Mouse (Mus musculus) heart, postnatal 4 days (tissue): ENCODE data around the gene Rab27a. TPM values are rescaled to one million over a fixed set of nuclear protein-coding genes. Genes with fewer than 3 reads are reported as not detected.

Experiments used
- microRNA-seq, 2 experiments: library from miRNA; unstranded; fragments of <30 nt; microRNA quantifications; one replicate each; pipeline ENCODE4 v1.2.0; 2021 to 2022
- total RNA-seq, 2 experiments: library from RNA; stranded (reverse); gene quantifications; 2 replicates each; pipeline ENCODE4 v1.2.3; 2021

Gene Rab27a
- total RNA-seq, 2 experiments from 2014 or later, result 3.4 to 3.7 TPM

Small RNA genes lying within 50 kb of the gene (microRNA-seq; reads per million reads assigned to microRNA genes)
- gene Gm27353, result 0 reads per million in 2 experiments

Other genes with a start within 250 kb of the Rab27a start
- under 1 TPM; 0.36 to 0.57 TPM for gene Prtg, start 238.0 kb upstream of the Rab27a start, total RNA-seq
- 1 to 10 TPM; 7.0 to 7.1 TPM for gene Pygo1, start 119.2 kb upstream of the Rab27a start, total RNA-seq
- under 1 TPM; 0.32 to 0.88 TPM for gene Dyx1c1, start 86.1 kb upstream of the Rab27a start, total RNA-seq
- not detected for gene Gm44503, start 86.0 kb upstream of the Rab27a start, total RNA-seq
- 1 to 10 TPM; 4.6 to 5.3 TPM for gene Ccpg1os, start 59.5 kb upstream of the Rab27a start, total RNA-seq
- gene Ccpg1, start 59.4 kb upstream of the Rab27a start, total RNA-seq, result 10 to 100 TPM; 29.8 to 31.4 TPM
- 1 to 10 TPM; 4.5 to 5.3 TPM for gene Pigb, start 4.5 kb upstream of the Rab27a start, total RNA-seq
- not detected for gene Khdc3, start 57.0 kb downstream of the Rab27a start, total RNA-seq
- gene Gm20509, start 57.6 kb downstream of the Rab27a start, total RNA-seq, result not detected
- 10 to 100 TPM; 61.8 to 61.9 TPM for gene Rsl24d1, start 68.6 kb downstream of the Rab27a start, total RNA-seq